9 mouse cellular contexts compared by ENCODE assay signal in the genomic region with DNA sequence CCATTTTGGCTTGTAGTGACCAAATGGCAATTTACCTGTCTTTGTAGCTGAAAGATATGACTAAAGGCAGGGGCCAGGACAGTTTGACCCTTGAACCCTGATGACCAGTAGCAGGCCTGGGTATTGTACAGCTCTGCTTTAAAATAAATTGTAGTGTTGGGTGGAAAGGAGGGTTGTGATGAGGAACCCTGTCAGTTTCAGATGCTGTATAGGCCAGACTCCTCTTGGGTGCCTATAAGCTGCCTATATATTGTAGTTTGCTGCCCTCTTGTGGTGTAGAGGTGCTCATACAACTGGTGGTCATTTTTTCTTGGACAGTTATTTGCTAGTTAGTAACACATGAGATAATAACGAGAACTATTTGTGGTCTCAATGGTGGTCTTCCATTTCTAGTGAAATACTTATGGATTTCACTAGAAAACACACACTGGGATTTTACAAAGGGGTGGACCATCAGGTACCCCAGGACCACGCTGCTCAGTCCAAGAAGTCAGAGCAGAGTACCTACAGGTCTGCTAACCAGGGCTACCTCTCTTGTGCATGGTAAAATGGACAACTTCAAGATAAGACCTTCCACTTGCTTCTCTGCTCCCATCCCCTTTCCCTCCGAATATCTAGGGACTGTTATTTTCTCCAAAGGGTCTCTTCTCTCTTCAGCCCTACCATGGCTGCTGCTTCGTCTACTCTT. TPM values are rescaled to one million over a fixed set of nuclear protein-coding genes. Genes with fewer than 3 reads are reported as not detected.
A peak's percentile ranks its signal among the peaks of the same experiment; 100 is the strongest.
DNase-seq lines count a peak whose midpoint lies in the region; ATAC-seq lines count a peak whose summit lies in the region.
"Had no signal": no experiment of that assay in that cellular context is flagged by ENCODE, and none has a peak within 500 bp of the region (broad histone marks: within the 10 kb centered on the region; RNA-seq: fewer than 3 reads in every experiment).

No protein-coding gene starts in this region.

- H3K9me3 ChIP-seq in intestine, embryonic 15.5 days = no peaks in the 10 kb centered on the region
- no peaks in the 10 kb centered on the region for H3K9me3 ChIP-seq in limb, embryonic 12.5 days
- H3K9me3 ChIP-seq in midbrain, embryonic 14.5 days (ENCODE audit: control insufficient read depth, low read length) = no peaks in the 10 kb centered on the region

- no peak overlapping the region for H3K4me3 ChIP-seq in intestine, embryonic 15.5 days (replicated peaks)
- H3K4me3 ChIP-seq in limb, embryonic 12.5 days (replicated peaks) = no peak overlapping the region
- H3K4me3 ChIP-seq in midbrain, embryonic 14.5 days (replicated peaks; ENCODE audit: low read depth, low read length) = no peak overlapping the region

- no peak overlapping the region for H3K4me2 ChIP-seq in intestine, embryonic 15.5 days (replicated peaks)
- no peak overlapping the region for H3K4me2 ChIP-seq in limb, embryonic 12.5 days
- H3K4me2 ChIP-seq in midbrain, embryonic 14.5 days (ENCODE audit: low read length) = no peak overlapping the region

- H3K27ac ChIP-seq in intestine, embryonic 15.5 days = no peak overlapping the region
- H3K27ac ChIP-seq in limb, embryonic 12.5 days = no peak overlapping the region
- H3K27ac ChIP-seq in midbrain, embryonic 14.5 days (replicated peaks; ENCODE audit: low read depth, low read length) = no peak overlapping the region

- no peak overlapping the region for H3K9ac ChIP-seq in intestine, embryonic 15.5 days
- no peak overlapping the region for H3K9ac ChIP-seq in limb, embryonic 12.5 days (replicated peaks)
- H3K9ac ChIP-seq in midbrain, embryonic 14.5 days (replicated peaks; ENCODE audit: low read length) = no peak overlapping the region

- no peaks in the 10 kb centered on the region for H3K27me3 ChIP-seq in intestine, embryonic 15.5 days (replicated peaks)
- no peaks in the 10 kb centered on the region for H3K27me3 ChIP-seq in limb, embryonic 12.5 days
- H3K27me3 ChIP-seq in midbrain, embryonic 14.5 days (ENCODE audit: control insufficient read depth, insufficient read depth, low read length) = no peaks in the 10 kb centered on the region

- ATAC-seq in intestine, embryonic 15.5 days = peak; percentile 72
- peak; percentile 63; the same call in 1 of the 2 replicates for ATAC-seq in limb, embryonic 12.5 days (ENCODE audit: insufficient number of reproducible peaks, insufficient read depth, low FRiP score, low TSS enrichment, low read depth)
- peak; percentile 80; the same call in 1 of the 2 replicates for ATAC-seq in midbrain, embryonic 14.5 days (ENCODE audit: low FRiP score, low TSS enrichment)

- H3K4me1 ChIP-seq in intestine, embryonic 15.5 days (replicated peaks) = peaks cover 15% of the 10 kb centered on the region
- peaks cover 20% of the 10 kb centered on the region for H3K4me1 ChIP-seq in limb, embryonic 12.5 days (replicated peaks)
- no peaks in the 10 kb centered on the region for H3K4me1 ChIP-seq in midbrain, embryonic 14.5 days (ENCODE audit: control insufficient read depth, insufficient read depth, low read length)

- peak; percentile 67 for DNase-seq in layer of hippocampus, adult 11-12 months (ENCODE audit: low spot score)
- no peak for DNase-seq in layer of hippocampus, postnatal 25 days (ENCODE audit: extremely low spot score in 1 of 2, low spot score in 1 of 2)
- peak; percentile 66 for DNase-seq in cerebellum, adult 9-11 months
- DNase-seq in frontal cortex, adult 2 months (ENCODE audit: extremely low spot score in 1 of 2, low spot score in 1 of 2) = peak; percentile 38 to 83
- DNase-seq in midbrain, embryonic 14.5 days = peak; percentile 91
- DNase-seq in thymus, postnatal 0 days (ENCODE audit: low spot score) = peak; percentile 78

- 50% methylated on average over 4 of the region's 4 CpGs for WGBS in intestine, embryonic 15.5 days
- WGBS in limb, embryonic 12.5 days = 47% methylated on average over 4 of the region's 4 CpGs
- 48% methylated on average over 4 of the region's 4 CpGs for WGBS in midbrain, embryonic 14.5 days

- H3K36me3 ChIP-seq in intestine, embryonic 15.5 days = no peaks in the 10 kb centered on the region
- peaks cover 20% of the 10 kb centered on the region for H3K36me3 ChIP-seq in limb, embryonic 12.5 days
- H3K36me3 ChIP-seq in midbrain, embryonic 14.5 days (ENCODE audit: control insufficient read depth, insufficient read depth, low read length) = peaks cover 6% of the 10 kb centered on the region; the same call in 1 of the 2 replicates

RNA-seq across cellular contexts. Expression of gene Scgb1a1, which starts 22.6 kb away (rescaled TPM):
- not detected for total RNA-seq in layer of hippocampus, postnatal 25 days (2021)
- 0.42 and 0.44 TPM in 2 replicates for polyA plus RNA-seq in frontal cortex, adult 2 months (2012; rRNA removed)
- not detected in 2 replicates for polyA plus RNA-seq in intestine, embryonic 15.5 days (2015; fragmentation: Nextera tagmentation; extraction: Ambion mirVana)
- not detected in 2 replicates for polyA plus RNA-seq in limb, embryonic 12.5 days (2016; fragmentation: Nextera tagmentation; extraction: Ambion mirVana)
- not detected in 2 replicates for polyA plus RNA-seq in midbrain, embryonic 14.5 days (2014; fragmentation: Nextera tagmentation; extraction: Ambion mirVana)
- 10.7 and 11.0 TPM in 2 replicates for polyA plus RNA-seq in thymus, postnatal 0 days (2015; fragmentation: Nextera tagmentation; extraction: Ambion mirVana)
- total RNA-seq: adrenal gland, adult 18-20 months had no signal

RNA-seq across cellular contexts. Expression of gene Asrgl1, which starts 25.1 kb away (rescaled TPM):
- total RNA-seq in layer of hippocampus, postnatal 25 days (2021) = 100 to 1,000 TPM; 142 to 167 TPM
- 83.1 and 90.4 TPM in 2 replicates for polyA plus RNA-seq in frontal cortex, adult 2 months (2012; rRNA removed)
- polyA plus RNA-seq in intestine, embryonic 15.5 days (2015; fragmentation: Nextera tagmentation; extraction: Ambion mirVana) = 10.4 and 12.6 TPM in 2 replicates
- 23.2 and 24.0 TPM in 2 replicates for polyA plus RNA-seq in limb, embryonic 12.5 days (2016; fragmentation: Nextera tagmentation; extraction: Ambion mirVana)
- polyA plus RNA-seq in midbrain, embryonic 14.5 days (2014; fragmentation: Nextera tagmentation; extraction: Ambion mirVana) = 15.0 and 17.5 TPM in 2 replicates
- polyA plus RNA-seq in thymus, postnatal 0 days (2015; fragmentation: Nextera tagmentation; extraction: Ambion mirVana) = 34.6 and 36.9 TPM in 2 replicates

Comparison
In these comparisons a context has a peak if more than half of its experiments do, and no peak if none do; other contexts are left out.
1. DNase-seq: peak in layer of hippocampus, adult 11-12 months (single experiment), cerebellum, adult 9-11 months (single experiment), frontal cortex, adult 2 months (2 of 2), midbrain, embryonic 14.5 days (single experiment) and thymus, postnatal 0 days (single experiment); none in layer of hippocampus, postnatal 25 days (0 of 2).
2. Peak in every context shown above with its lines, with median percentiles within 50 percentile points of each other: ATAC-seq.